Mouse (Mus musculus) cerebellum, adult 11 months (tissue): ENCODE measurements at regions not wholly inside any gene's neighbourhood (a gene's known extent, or its start where the extent isn't known, plus 50 kb on each side); places are given as distances from the start of the nearest gene placed in this dataset.

Experiments used
- DNase-seq: peaks from one replicate; pipeline ENCODE4 v3.0.0; 2022

- no peak for DNase-seq
These were observed 133.2 kb upstream of the Car8 start for GRCm38 (mm10) chr4:8372069-8372468.

GRCm38 (mm10) chr4:8370786-8371185 lies 131.9 kb upstream of the Car8 start:
- DNase-seq = no peak

- no peak for DNase-seq
These were observed 128.8 kb upstream of the Car8 start for GRCm38 (mm10) chr4:8367487-8368276.

- no peak for DNase-seq
These were observed 128.1 kb upstream of the Car8 start for GRCm38 (mm10) chr4:8366978-8367377.

- DNase-seq = no peak
These were observed 123.6 kb upstream of the Car8 start for GRCm38 (mm10) chr4:8362409-8362808.

- DNase-seq = no peak
These were observed 123.1 kb upstream of the Car8 start for GRCm38 (mm10) chr4:8361931-8362330.

GRCm38 (mm10) chr4:8361305-8361704 lies 122.5 kb upstream of the Car8 start:
- DNase-seq = no peak

GRCm38 (mm10) chr4:8357443-8357842 lies 118.6 kb upstream of the Car8 start:
- no peak for DNase-seq

- DNase-seq = no peak
These were observed 103.1 kb upstream of the Car8 start for GRCm38 (mm10) chr4:8341928-8342327.

GRCm38 (mm10) chr4:8309241-8309987 lies 70.6 kb upstream of the Car8 start:
- DNase-seq = no peak

GRCm38 (mm10) chr4:8292563-8292962 lies 53.7 kb upstream of the Car8 start:
- DNase-seq = no peak

- no peak for DNase-seq
These were observed 53.0 kb upstream of the Car8 start for GRCm38 (mm10) chr4:8291528-8292492.

- DNase-seq = no peak
These were observed 51.1 kb upstream of the Car8 start for GRCm38 (mm10) chr4:8289901-8290300.
